Mouse (Mus musculus) C2C12 (cell line): ENCODE measurements around the gene Kcnh2.

ENCODE experiments used
- CEBPB ChIP-seq: IDR thresholded peaks from one replicate; pipeline ENCODE4 v1.6.1; 2011; ENCODE audit warnings: low read depth, mild to moderate bottlenecking, control low read depth, moderate library complexity
- CTCF ChIP-seq: IDR thresholded peaks from one replicate; pipeline ENCODE4 v1.5.1; 2011; ENCODE audit not compliant: control insufficient read depth, insufficient read depth, insufficient read length
- MAX ChIP-seq: IDR thresholded peaks from one replicate; pipeline ENCODE4 v1.6.1; 2011; ENCODE audit warnings: mild to moderate bottlenecking, control low read depth
- MYOG ChIP-seq: IDR thresholded peaks from one replicate; pipeline ENCODE4 v1.6.1; 2011; ENCODE audit not compliant: control insufficient read depth, insufficient read length; ENCODE audit errors: extremely low read depth

DNA sequence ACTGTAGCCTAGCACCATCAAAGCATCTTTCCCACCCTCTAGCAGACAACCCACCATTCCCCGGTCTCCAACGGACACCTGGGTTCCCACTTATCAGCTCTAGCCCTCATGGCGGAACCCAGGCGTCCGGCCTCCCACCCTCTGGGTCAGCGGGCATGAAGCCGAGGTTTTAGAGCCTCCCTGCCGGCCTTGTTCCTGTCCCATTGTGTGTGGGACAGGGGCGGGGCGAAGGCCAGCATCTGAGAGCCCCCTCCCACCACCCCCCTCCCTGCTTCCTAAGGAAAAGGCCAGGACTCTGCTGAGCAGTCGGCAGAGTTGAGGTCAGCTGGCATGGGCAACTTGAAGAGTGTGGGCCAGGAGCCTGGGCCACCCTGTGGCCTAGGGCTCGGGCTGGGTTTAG lies 13.1 kb upstream of the Kcnh2 start, which contains the start of gene Nos3:
- TF ChIP-seq MAX, result no peak
- TF ChIP-seq CTCF, result no peak
- no peak for TF ChIP-seq MYOG
- TF ChIP-seq CEBPB, result no peak
